Mouse (Mus musculus) liver, embryonic 14.5 days (tissue): ENCODE data around the gene Dpf2.

Experiments
- CTCF ChIP-seq: IDR thresholded peaks from 2 replicates; pipeline ENCODE4 v1.5.1; 2016; ENCODE audit warnings: antibody characterized with exemption, low read depth, control low read depth
- EP300 ChIP-seq: IDR thresholded peaks from 2 replicates; pipeline ENCODE4 v1.6.1; 2016; ENCODE audit warnings: antibody characterized with exemption, low read depth

- no peak for TF ChIP-seq CTCF
- no peak for TF ChIP-seq EP300
These were observed 33.9 kb downstream of the Dpf2 start for GRCm38 (mm10) chr19:5878916-5879315.
